Mouse (Mus musculus): ENCODE results near the gene Nob1.

The Nob1 gene

GRCm38 (mm10) chr8:107424597-107425229 lies at the start of gene Nob1:
TSS of gene Nob1 (minus strand) at chr8:107425051.
- in situ Hi-C loops (cut with MboI, MseI), result loop anchor here (5.0 kb wide), 1 partner anchor 72 kb away; no protein-coding TSS in a partner anchor

- in situ Hi-C loops (cut with MboI, MseI), result no loop called here
Measured at GRCm38 (mm10) chr8:107473369-107473768, 48.5 kb upstream of the Nob1 start.

DNA sequence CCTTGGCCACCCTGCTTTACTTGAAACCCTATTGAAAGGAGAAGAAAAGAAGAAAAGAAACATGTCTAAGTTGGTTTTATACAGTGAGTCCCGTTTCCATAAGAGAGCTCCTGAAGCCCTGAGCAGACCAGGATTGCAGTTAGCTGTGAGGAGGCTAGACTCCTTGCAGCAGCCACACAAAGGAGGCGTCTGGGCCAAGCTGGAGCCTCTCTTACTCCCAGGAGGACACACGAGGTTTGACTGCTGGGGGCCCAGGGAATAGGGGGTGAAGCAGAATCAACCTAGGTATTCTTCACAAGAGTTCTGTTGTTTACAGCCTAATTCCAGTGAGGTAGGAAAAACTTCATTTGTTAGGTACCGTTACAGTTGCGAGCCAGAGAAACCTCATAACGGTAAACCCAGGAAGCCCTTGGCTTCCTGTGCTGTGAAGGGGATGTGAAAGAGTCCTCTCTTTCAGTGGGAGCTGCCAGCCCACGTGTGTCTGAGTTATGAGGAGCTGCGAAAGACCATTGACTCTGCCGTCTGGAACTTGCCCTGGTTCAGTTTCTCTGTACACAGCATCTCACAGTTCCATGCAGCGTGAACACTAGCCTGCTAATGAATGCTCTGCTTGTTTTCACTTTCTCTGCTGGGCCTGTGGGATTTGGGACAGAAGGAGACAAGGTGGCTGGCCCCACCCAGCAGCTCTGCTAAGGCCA lies 47.7 kb upstream of the Nob1 start:
- in situ Hi-C loops (cut with MboI, MseI), result no loop called here

DNA sequence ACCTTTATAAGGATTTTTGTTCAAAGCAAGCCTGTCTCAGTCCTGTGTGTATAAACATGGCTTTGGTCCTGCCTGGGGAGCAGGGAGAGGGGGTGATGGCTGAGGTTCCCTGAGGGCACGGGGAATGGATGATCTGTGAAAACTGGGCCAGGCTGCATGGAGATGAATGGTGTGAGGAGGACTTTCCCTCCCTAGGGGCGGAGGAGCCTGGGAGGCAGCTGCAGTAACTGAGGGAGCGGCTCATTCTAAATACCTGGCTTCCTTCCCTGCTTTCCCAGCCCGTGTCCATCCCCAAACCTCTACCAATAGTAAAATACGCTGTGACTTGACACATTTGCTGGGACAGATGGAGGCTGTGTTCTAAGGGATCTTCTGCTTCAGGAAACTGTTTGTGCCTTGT lies 45.5 kb upstream of the Nob1 start:
- in situ Hi-C loops (cut with MboI, MseI), result no loop called here

DNA sequence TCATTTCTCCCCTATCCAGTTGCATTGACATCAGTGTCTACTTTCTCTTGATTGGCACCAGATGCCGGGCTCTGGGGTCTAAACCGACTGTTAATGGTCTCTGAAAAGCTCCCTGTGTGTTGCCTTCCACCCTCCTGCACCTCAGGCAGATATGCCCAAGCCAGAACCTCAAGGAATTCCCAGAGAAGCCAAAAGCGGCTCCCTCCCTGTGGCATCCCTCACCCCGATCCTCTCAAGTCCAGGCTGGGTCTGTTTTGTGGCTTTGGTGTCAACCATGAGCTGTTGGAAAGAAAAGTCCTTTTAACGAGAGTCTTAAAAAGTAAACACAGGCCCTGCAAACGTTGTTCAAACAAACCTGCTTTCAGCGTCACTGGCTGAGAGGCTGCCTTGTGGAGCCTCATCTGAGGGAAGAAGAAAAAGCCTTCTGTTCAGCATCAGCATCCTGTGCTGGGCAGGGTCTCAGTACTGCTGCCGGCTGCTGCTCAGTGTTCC lies 44.0 kb upstream of the Nob1 start:
- in situ Hi-C loops (cut with MboI, MseI), result no loop called here

GRCm38 (mm10) chr8:107466642-107467041 lies 41.8 kb upstream of the Nob1 start:
- in situ Hi-C loops (cut with MboI, MseI), result no loop called here

GRCm38 (mm10) chr8:107465332-107465990 lies 40.6 kb upstream of the Nob1 start:
- in situ Hi-C loops (cut with MboI, MseI), result no loop called here

GRCm38 (mm10) chr8:107462423-107462822 lies 37.6 kb upstream of the Nob1 start:
- in situ Hi-C loops (cut with MboI, MseI), result no loop called here

- in situ Hi-C loops (cut with MboI, MseI), result no loop called here
Measured at GRCm38 (mm10) chr8:107458281-107458680, 33.4 kb upstream of the Nob1 start.

DNA sequence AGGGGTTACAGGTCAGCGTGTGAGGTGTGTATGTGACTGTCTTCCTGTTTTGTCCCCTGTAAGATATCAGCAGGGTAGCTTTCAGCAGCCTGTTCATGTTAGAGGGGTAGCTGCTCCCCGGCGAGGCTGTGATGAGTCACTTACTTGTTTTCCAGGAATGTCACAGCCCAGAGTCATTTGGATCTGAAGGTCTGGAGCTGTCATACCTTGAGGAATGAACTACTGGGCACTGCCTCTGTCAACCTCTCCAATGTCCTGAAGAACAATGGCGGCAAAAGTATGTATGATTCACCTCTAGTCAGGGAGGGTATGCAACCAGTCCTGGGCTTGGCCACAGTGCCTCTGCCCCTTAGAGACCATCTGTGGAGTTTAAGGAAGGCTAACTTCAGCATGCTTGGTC lies 32.9 kb upstream of the Nob1 start:
- in situ Hi-C loops (cut with MboI, MseI), result no loop called here

DNA sequence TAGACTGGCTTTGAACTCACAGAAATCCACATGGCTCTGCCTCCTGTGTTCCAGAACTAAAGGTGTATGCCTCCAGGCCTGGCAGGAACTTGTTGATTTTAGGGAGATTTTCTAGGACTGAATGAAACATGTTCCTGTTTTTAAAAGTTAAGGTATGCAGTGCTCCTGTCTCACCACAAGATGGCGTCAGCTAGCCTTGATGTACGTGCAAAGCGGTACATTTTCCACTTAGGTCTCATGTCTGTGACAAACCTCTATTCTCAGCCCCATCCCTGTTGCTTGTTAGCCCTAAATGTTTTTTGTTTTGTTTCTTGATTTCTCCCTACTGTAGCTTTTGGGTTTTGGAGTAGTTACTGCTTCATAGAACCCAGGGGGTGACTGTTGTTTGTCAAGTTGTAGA lies 30.4 kb upstream of the Nob1 start:
- in situ Hi-C loops (cut with MboI, MseI), result no loop called here

- in situ Hi-C loops (cut with MboI, MseI), result loop anchor here (5.0 kb wide), 1 partner anchor 124 kb away; no protein-coding TSS in a partner anchor
Measured at GRCm38 (mm10) chr8:107453386-107453785, 28.5 kb upstream of the Nob1 start.

DNA sequence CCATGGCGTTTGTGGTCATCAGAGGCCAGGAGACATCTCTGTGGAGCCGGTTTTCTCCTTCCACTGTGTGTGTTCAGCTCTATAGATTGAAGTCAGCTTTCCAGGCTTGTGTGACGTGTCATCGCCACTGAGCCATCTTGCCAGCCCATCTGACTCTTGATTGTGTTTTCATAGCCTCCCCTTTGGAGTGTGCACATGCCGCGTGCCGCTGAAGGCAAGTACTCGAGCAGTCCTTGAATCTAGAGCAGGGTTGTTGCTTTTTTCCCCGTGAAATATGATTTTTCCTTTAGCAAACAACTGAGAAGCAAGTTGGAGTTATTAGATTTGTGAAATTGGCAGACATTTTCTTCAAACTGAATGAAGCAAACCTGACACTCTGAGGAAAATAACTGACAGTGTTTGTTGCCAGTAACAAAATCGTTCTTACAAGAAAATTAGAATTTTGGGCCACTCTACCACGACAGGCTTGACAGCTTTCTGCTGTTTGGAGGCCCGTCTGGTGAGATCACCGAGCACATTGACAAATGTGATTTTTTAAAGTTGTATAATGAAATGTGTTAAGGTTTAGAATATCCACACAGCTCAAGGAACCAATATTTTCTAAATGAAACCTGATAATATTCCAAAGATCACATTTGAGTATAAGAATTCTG lies 26.7 kb upstream of the Nob1 start:
- in situ Hi-C loops (cut with MboI, MseI), result loop anchor here (5.0 kb wide), 1 partner anchor 126 kb away; no protein-coding TSS in a partner anchor

DNA sequence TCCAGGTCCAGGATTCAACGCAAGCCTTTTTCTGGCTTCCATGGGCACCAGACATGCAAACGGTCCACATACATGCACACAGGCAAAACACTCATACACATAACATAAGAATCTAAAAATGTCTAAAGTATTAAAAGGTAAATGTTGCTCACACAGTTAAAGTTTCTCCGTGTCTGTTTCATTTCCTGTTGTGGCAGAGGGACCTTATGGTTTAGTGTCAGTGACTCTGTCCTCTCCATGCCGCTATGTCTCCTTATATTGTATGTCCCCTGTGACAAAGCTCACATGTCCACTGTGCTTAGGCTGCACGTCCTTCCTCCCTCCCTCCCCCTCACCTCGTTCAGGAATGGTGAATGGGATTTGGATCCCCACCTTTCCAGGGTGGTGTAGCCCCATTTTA lies 24.8 kb upstream of the Nob1 start:
- in situ Hi-C loops (cut with MboI, MseI), result loop anchor here (5.0 kb wide), 1 partner anchor 128 kb away; no protein-coding TSS in a partner anchor

DNA sequence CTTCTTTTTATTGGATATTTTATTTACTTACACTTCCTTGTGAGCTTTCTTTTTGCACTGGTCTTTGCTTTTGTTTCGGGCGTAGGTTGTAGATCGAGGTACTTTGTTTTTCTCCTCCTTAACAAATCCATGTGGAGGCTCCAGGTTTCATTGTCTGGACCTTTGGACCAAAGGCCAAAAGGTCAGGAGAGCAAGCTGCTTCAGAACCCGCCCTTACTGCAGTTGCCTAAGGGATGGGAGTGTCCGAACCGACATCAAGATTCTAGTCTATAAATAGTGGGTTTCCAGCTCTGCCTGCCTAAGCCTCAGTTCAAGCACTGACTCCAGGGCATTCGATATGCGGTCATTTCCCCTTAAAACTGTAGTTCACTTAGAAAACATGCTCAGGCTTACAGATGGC lies 24.3 kb upstream of the Nob1 start:
- in situ Hi-C loops (cut with MboI, MseI), result no loop called here

DNA sequence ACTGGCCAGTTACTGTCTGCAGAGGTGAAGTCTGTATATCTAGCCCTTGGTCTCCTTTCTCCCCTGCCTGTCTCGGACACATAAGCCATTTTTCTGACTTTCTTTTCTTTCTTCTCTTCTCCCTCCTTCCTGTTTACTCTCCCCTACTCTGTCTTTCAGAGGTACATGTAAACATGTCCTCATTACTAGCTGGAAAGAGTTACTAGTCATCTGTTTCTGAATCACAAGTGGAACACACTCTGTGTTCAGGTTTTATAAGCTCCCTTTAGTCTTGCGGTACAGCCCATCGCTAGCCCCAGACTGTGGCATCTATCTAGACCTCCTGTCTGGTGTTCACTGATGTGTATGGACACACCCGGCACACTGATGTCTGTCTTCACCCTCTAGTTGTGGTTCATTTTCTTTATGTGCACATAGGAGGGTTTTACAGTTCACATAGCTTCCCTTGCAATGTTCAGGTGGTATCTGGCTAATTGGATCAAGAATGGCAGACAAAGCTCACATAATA lies 23.6 kb upstream of the Nob1 start:
- in situ Hi-C loops (cut with MboI, MseI), result no loop called here

DNA sequence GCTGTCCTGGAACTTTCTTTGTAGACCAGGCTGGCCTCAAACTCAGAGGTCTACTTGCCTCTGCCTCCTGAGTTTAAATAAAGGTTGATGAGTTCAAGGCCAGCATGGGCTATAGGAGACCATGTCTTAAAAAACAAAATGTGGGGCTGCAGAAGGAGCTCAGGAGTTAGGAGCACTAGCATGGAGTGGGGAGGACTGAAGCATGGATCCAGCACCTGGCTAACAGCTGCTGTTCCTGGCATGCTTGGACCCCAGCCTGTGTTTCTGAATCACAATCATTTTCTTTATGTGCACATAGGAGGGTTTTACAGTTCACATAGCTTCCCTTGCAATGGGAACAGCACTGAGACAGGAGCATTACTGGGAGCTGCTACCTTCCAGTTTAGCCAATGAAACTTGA lies 22.9 kb upstream of the Nob1 start:
- in situ Hi-C loops (cut with MboI, MseI), result no loop called here

DNA sequence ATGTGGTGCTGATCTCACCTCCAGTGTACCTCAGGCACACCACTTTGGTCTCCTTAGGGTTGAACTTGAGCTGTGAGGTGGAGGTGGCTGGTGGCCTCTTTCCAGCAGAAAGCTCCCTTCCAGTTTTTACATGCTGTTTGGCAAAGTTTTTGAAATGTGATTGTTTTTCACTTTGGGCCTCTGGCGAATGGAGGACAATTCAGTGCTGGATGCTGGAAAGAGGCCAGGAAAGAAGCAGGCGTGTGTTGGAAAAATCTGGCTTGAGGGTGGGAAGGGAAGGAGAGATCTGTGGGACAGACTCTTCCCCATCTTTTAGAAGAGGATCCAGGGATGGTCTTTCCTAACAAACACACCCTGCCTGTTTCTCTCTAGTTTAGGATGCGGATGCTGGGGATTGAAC lies 19.8 kb upstream of the Nob1 start:
- in situ Hi-C loops (cut with MboI, MseI), result no loop called here

DNA sequence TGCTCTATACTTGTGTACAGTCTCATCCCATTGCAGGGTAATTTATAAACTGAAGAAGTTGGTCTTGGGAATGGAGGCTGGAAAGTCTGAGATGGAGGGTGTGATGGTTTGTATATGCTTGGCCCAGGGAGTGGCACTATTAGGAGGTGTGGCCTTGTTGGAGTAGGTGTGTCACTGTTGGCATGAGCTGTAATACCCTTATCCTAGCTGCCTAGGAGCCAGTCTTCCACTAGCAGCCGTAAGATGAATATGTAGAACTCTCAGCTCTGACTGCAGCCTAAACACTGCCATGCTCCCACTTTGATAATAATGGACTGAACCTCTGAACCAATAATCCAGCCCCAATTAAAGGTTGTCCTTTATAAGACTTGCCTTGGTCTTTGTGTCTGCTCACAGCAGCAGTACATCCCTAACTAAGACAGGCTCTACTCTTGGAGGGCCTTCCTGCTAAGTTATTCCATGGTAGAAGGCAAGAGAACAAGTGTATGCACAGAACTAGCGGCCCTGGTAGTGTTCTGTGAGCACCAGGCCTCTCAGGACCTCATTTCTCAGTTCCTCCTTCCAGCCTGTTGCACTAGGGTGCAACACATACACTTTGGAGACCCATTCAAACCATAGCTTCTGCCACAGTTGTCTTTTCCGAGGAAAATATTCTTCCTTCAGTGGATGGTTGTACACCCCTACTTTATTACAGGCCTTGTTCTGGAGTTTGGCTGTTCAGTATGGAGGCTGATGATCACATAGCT lies 15.2 kb upstream of the Nob1 start:
- in situ Hi-C loops (cut with MboI, MseI), result no loop called here

DNA sequence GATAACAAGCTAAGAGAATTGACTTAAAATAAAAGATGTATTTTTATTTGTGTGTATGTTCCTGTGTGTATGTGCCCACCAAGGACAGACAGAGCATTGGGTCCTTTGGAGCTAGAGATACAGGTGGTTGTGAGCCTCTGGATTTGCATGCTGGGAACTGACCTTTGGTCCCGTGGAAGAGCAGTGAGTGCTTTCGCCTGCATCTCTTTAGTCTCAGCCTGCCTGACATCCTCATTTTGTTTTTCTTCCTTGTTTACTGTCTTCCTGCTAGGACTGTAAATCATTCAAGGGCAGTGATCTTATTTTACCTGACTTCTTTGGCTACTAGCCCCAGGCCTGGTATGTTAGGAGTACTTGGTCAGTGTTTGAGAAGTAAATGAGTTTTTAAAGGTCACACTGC lies 12.9 kb upstream of the Nob1 start:
- in situ Hi-C loops (cut with MboI, MseI), result no loop called here

- in situ Hi-C loops (cut with MboI, MseI), result no loop called here
Measured at GRCm38 (mm10) chr8:107436841-107437421, 12.1 kb upstream of the Nob1 start.

All from T-helper 1 cell (primary cell).